Mouse (Mus musculus): ENCODE results near the gene Wwc2. TPM values are rescaled to one million over a fixed set of nuclear protein-coding genes. Genes with fewer than 3 reads are reported as not detected.
"Not testable (repeated sequence)": the region's sequence is repeated elsewhere in the genome, so short reads cannot be mapped to it uniquely, and the experiment has no call there.

Gene Wwc2
- polyA plus RNA-seq, 1 experiment = 3.0 TPM

- H3K9me3 ChIP-seq = no peaks in the 10 kb centered on the region
- TF ChIP-seq GATA1 (IDR thresholded peaks at IDR 0.05; ENCODE audit: borderline replicate concordance, low read length) = no peak
- H3K27me3 ChIP-seq (replicated peaks) = no peaks in the 10 kb centered on the region
- H3K4me3 ChIP-seq (replicated peaks) = no peak overlapping the region
- peaks cover 63% of the 10 kb centered on the region for H3K36me3 ChIP-seq (replicated peaks; ENCODE audit: low read length)
- H3K4me1 ChIP-seq = peaks cover 32% of the 10 kb centered on the region
Measured at GRCm38 (mm10) chr8:47847931-47848330, 142.8 kb downstream of the Wwc2 start.

GRCm38 (mm10) chr8:47847161-47847560 lies 143.6 kb downstream of the Wwc2 start:
- Histone ChIP-seq H3K4me1 (peaks cover 24% of the 10 kb centered on the region), H3K9me3 (no peaks in the 10 kb centered on the region), H3K4me3 (replicated peaks) (no peak overlapping the region), H3K36me3 (replicated peaks; ENCODE audit: low read length) (peaks cover 71% of the 10 kb centered on the region), H3K27me3 (replicated peaks) (no peaks in the 10 kb centered on the region)
- TF ChIP-seq FLI1 (IDR thresholded peaks at IDR 0.05; ENCODE audit: low read length) (no peak), GATA1 (IDR thresholded peaks at IDR 0.05; ENCODE audit: borderline replicate concordance, low read length) (no peak)

- H3K27me3 ChIP-seq (replicated peaks) = no peaks in the 10 kb centered on the region
- H3K36me3 ChIP-seq (replicated peaks; ENCODE audit: low read length) = peaks cover 76% of the 10 kb centered on the region
- H3K9me3 ChIP-seq = no peaks in the 10 kb centered on the region
- no peak overlapping the region for H3K4me3 ChIP-seq (replicated peaks)
- peaks cover 12% of the 10 kb centered on the region for H3K4me1 ChIP-seq
- TF ChIP-seq FLI1 (IDR thresholded peaks at IDR 0.05; ENCODE audit: low read length) = no peak
- no peak for TF ChIP-seq GATA1 (IDR thresholded peaks at IDR 0.05; ENCODE audit: borderline replicate concordance, low read length)
Measured at GRCm38 (mm10) chr8:47845956-47846355, 144.8 kb downstream of the Wwc2 start.

- peaks cover 79% of the 10 kb centered on the region for H3K36me3 ChIP-seq (replicated peaks; ENCODE audit: low read length)
- H3K4me3 ChIP-seq (replicated peaks) = no peak overlapping the region
- H3K9me3 ChIP-seq = peaks cover 9% of the 10 kb centered on the region
- no peaks in the 10 kb centered on the region for H3K4me1 ChIP-seq
- TF ChIP-seq FLI1 (IDR thresholded peaks at IDR 0.05; ENCODE audit: low read length) (no peak), GATA1 (IDR thresholded peaks at IDR 0.05; ENCODE audit: borderline replicate concordance, low read length) (no peak)
- H3K27me3 ChIP-seq (replicated peaks) = no peaks in the 10 kb centered on the region
Measured at GRCm38 (mm10) chr8:47843651-47844050, 147.1 kb downstream of the Wwc2 start.

GRCm38 (mm10) chr8:47843063-47843462 lies 147.7 kb downstream of the Wwc2 start:
- H3K9me3 ChIP-seq = peaks cover 9% of the 10 kb centered on the region
- no peak for TF ChIP-seq FLI1 (IDR thresholded peaks at IDR 0.05; ENCODE audit: low read length)
- no peak for TF ChIP-seq GATA1 (IDR thresholded peaks at IDR 0.05; ENCODE audit: borderline replicate concordance, low read length)
- H3K4me3 ChIP-seq (replicated peaks) = no peak overlapping the region
- no peaks in the 10 kb centered on the region for H3K27me3 ChIP-seq (replicated peaks)
- 0 out of 2 replicates have a peak, but pooled peaks cover 3% of the 10 kb centered on the region for H3K4me1 ChIP-seq
- H3K36me3 ChIP-seq (replicated peaks; ENCODE audit: low read length) = peaks cover 74% of the 10 kb centered on the region

GRCm38 (mm10) chr8:47833944-47834343 lies 156.8 kb downstream of the Wwc2 start:
- Histone ChIP-seq H3K4me1 (peaks cover 17% of the 10 kb centered on the region; the same call in 1 of the 2 replicates), H3K9me3 (no peaks in the 10 kb centered on the region), H3K36me3 (replicated peaks; ENCODE audit: low read length) (peaks cover 65% of the 10 kb centered on the region), H3K27me3 (replicated peaks) (no peaks in the 10 kb centered on the region), H3K4me3 (replicated peaks) (no peak overlapping the region)
- no peak for TF ChIP-seq GATA1 (IDR thresholded peaks at IDR 0.05; ENCODE audit: borderline replicate concordance, low read length)
- no peak for TF ChIP-seq FLI1 (IDR thresholded peaks at IDR 0.05; ENCODE audit: low read length)

GRCm38 (mm10) chr8:47832616-47833015 lies 158.1 kb downstream of the Wwc2 start:
- H3K4me1 ChIP-seq = peaks cover 13% of the 10 kb centered on the region; the same call in 1 of the 2 replicates
- H3K36me3 ChIP-seq (replicated peaks; ENCODE audit: low read length) = peaks cover 70% of the 10 kb centered on the region
- H3K27me3 ChIP-seq (replicated peaks) = no peaks in the 10 kb centered on the region
- no peak overlapping the region for H3K4me3 ChIP-seq (replicated peaks)
- TF ChIP-seq FLI1 (IDR thresholded peaks at IDR 0.05; ENCODE audit: low read length) = no peak
- no peak for TF ChIP-seq GATA1 (IDR thresholded peaks at IDR 0.05; ENCODE audit: borderline replicate concordance, low read length)
- H3K9me3 ChIP-seq = no peaks in the 10 kb centered on the region

GRCm38 (mm10) chr8:47826911-47827310 lies 163.8 kb downstream of the Wwc2 start:
- no peaks in the 10 kb centered on the region for H3K27me3 ChIP-seq (replicated peaks)
- no peak overlapping the region for H3K4me3 ChIP-seq (replicated peaks)
- no peak for TF ChIP-seq FLI1 (IDR thresholded peaks at IDR 0.05; ENCODE audit: low read length)
- TF ChIP-seq GATA1 (IDR thresholded peaks at IDR 0.05; ENCODE audit: borderline replicate concordance, low read length) = no peak
- H3K36me3 ChIP-seq (replicated peaks; ENCODE audit: low read length) = peaks cover 42% of the 10 kb centered on the region
- no peaks in the 10 kb centered on the region for H3K9me3 ChIP-seq
- no peaks in the 10 kb centered on the region for H3K4me1 ChIP-seq

- Histone ChIP-seq H3K9me3 (peaks cover under 1% of the 10 kb centered on the region; the same call in 1 of the 2 replicates), H3K4me3 (replicated peaks) (no peak overlapping the region), H3K4me1 (no peaks in the 10 kb centered on the region), H3K36me3 (replicated peaks; ENCODE audit: low read length) (peaks cover 29% of the 10 kb centered on the region), H3K27me3 (replicated peaks) (no peaks in the 10 kb centered on the region)
- no peak for TF ChIP-seq FLI1 (IDR thresholded peaks at IDR 0.05; ENCODE audit: low read length)
- no peak for TF ChIP-seq GATA1 (IDR thresholded peaks at IDR 0.05; ENCODE audit: borderline replicate concordance, low read length)
Measured at GRCm38 (mm10) chr8:47825596-47825995, 165.1 kb downstream of the Wwc2 start.

- peaks cover 5% of the 10 kb centered on the region; the same call in 1 of the 2 replicates for H3K9me3 ChIP-seq
- no peaks in the 10 kb centered on the region for H3K4me1 ChIP-seq
- no peaks in the 10 kb centered on the region for H3K27me3 ChIP-seq (replicated peaks)
- no peak within 1 kb of the TSS for H3K4me3 ChIP-seq (replicated peaks)
- no peak for TF ChIP-seq GATA1 (IDR thresholded peaks at IDR 0.05; ENCODE audit: borderline replicate concordance, low read length)
- TF ChIP-seq FLI1 (IDR thresholded peaks at IDR 0.05; ENCODE audit: low read length) = no peak
- peaks cover 14% of the 10 kb centered on the region for H3K36me3 ChIP-seq (replicated peaks; ENCODE audit: low read length)
Measured at GRCm38 (mm10) chr8:47824182-47824581, 166.5 kb downstream of the Wwc2 start, which contains the start of gene Cldn22. Gene Cldn22, plus strand, starts transcription at chr8:47824482.

- H3K9me3 ChIP-seq = peaks cover 5% of the 10 kb centered on the region; the same call in 1 of the 2 replicates
- H3K4me3 ChIP-seq (replicated peaks) = no peak overlapping the region
- no peaks in the 10 kb centered on the region for H3K27me3 ChIP-seq (replicated peaks)
- peaks cover 10% of the 10 kb centered on the region for H3K36me3 ChIP-seq (replicated peaks; ENCODE audit: low read length)
- no peak for TF ChIP-seq FLI1 (IDR thresholded peaks at IDR 0.05; ENCODE audit: low read length)
- TF ChIP-seq GATA1 (IDR thresholded peaks at IDR 0.05; ENCODE audit: borderline replicate concordance, low read length) = no peak
- H3K4me1 ChIP-seq = no peaks in the 10 kb centered on the region
Measured at GRCm38 (mm10) chr8:47823777-47824176, 166.9 kb downstream of the Wwc2 start.

GRCm38 (mm10) chr8:47822541-47822940 lies 168.2 kb downstream of the Wwc2 start:
- H3K4me3 ChIP-seq (replicated peaks); H3K36me3 ChIP-seq (replicated peaks; ENCODE audit: low read length); H3K4me1 ChIP-seq; H3K9me3 ChIP-seq; H3K27me3 ChIP-seq (replicated peaks): not testable (repeated sequence)
